Mouse (Mus musculus): Measurements from ENCODE around the gene Atf7ip. TPM values are rescaled to one million over a fixed set of nuclear protein-coding genes. Genes with fewer than 3 reads are reported as not detected.
A peak's percentile ranks its signal among the peaks of the same experiment; 100 is the strongest.

Atf7ip gene
- polyA plus RNA-seq, 1 experiment from 2014 or later = 43.4 TPM

- Histone ChIP-seq H3K27me3 (ENCODE audit: control insufficient read depth, insufficient read depth, low read length) (no peaks in the 10 kb centered on the region), H3K36me3 (ENCODE audit: control insufficient read depth, insufficient read depth, low read length) (no peaks in the 10 kb centered on the region), H3K27ac (ENCODE audit: low read depth, low read length) (no peak overlapping the region), H3K4me2 (no peak overlapping the region), H3K4me3 (ENCODE audit: low read depth, low read length) (no peak overlapping the region), H3K9ac (ENCODE audit: low read length) (no peak overlapping the region), H3K9me3 (ENCODE audit: control insufficient read depth, low read length) (no peaks in the 10 kb centered on the region), H3K4me1 (ENCODE audit: control insufficient read depth, insufficient read depth, low read length) (peaks cover 9% of the 10 kb centered on the region)
- WGBS = 95% methylated on average over 7 of the region's 7 CpGs
- ATAC-seq (ENCODE audit: low FRiP score) = no peak
- no peak for DNase-seq (ENCODE audit: low spot score, missing footprints)
Measured at GRCm38 (mm10) chr6:136551550-136552109, 45.7 kb downstream of the Atf7ip start.

DNA sequence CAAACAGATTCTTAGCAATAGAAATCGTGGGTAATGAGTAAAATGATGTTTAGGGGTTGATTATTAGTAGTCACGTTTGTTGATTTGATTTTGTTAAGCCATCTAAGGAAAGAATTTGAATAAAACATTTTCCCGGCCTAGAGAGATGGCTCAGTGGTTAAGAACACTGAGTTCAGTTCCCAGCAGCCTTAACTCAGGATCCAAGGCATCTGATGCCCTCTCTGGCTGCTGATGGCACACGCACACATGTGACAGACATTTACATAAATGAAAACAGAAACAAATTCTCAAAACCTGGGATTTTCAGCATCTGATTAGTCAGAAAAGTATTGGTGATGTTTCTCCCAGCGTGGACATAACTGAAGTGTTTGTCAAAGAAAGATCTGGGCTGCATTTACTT lies 47.2 kb downstream of the Atf7ip start:
- Histone ChIP-seq H3K27me3 (ENCODE audit: control insufficient read depth, insufficient read depth, low read length) (no peaks in the 10 kb centered on the region), H3K27ac (ENCODE audit: low read depth, low read length) (peak overlapping the region; percentile 58; the same call in 1 of the 2 replicates), H3K4me2 (no peak overlapping the region), H3K4me1 (ENCODE audit: control insufficient read depth, insufficient read depth, low read length) (peaks cover 4% of the 10 kb centered on the region; the same call in 1 of the 2 replicates), H3K9me3 (ENCODE audit: control insufficient read depth, low read length) (no peaks in the 10 kb centered on the region), H3K36me3 (ENCODE audit: control insufficient read depth, insufficient read depth, low read length) (no peaks in the 10 kb centered on the region), H3K9ac (ENCODE audit: low read length) (no peak overlapping the region), H3K4me3 (ENCODE audit: low read depth, low read length) (no peak overlapping the region)
- WGBS = 80% methylated on average over 5 of the region's 5 CpGs
- no peak for ATAC-seq (ENCODE audit: low FRiP score)
- DNase-seq (ENCODE audit: low spot score, missing footprints) = no peak

DNA sequence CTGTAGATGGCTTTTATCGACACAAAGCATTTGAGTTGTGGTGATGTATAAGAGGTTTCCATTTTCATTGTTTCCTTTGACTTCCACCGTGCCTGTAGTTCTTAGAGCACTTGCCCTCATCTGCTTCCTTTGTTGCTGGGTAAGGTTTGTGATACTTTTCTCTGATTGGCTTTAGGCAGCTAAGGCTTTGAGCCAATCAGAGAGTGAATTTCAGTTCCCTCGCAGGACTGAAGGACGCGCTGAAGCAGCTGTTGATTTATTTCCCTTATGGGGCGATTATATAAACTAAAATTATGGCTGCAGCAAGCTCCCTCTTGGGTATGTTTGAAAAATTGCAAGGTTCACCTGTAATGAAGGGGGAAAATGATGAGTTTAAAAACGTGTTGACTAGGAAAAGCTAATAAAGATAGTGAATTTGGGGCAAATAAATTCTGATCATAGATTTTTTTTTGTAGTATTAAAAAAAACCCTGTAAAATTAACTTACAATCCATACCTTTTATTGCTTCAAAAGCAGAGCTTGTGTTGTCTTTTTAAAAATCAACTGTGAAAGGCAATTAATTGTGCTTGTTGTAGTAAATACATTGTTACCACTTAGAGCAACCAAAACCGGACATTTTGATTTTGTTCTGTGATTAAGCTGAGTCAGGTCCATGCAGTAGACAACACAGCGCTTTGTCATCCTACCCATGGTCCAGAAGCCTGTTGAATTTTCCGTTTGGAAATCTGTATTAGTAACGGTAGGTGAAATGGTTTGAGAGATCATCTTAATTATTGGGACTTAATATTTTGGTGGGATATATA lies 48.0 kb downstream of the Atf7ip start:
- Histone ChIP-seq H3K4me2 (0 out of 2 replicates have a peak overlapping the region, but pooled peaks have one; percentile 15), H3K27me3 (ENCODE audit: control insufficient read depth, insufficient read depth, low read length) (no peaks in the 10 kb centered on the region), H3K9me3 (ENCODE audit: control insufficient read depth, low read length) (no peaks in the 10 kb centered on the region), H3K36me3 (ENCODE audit: control insufficient read depth, insufficient read depth, low read length) (no peaks in the 10 kb centered on the region), H3K4me3 (ENCODE audit: low read depth, low read length) (no peak overlapping the region), H3K4me1 (ENCODE audit: control insufficient read depth, insufficient read depth, low read length) (peaks cover under 1% of the 10 kb centered on the region; the same call in 1 of the 2 replicates), H3K9ac (ENCODE audit: low read length) (no peak overlapping the region; the same call in 1 of the 2 replicates), H3K27ac (ENCODE audit: low read depth, low read length) (peak overlapping the region; percentile 58)
- WGBS = 40% methylated on average over 11 of the region's 11 CpGs
- DNase-seq (ENCODE audit: low spot score, missing footprints) (no peak), ATAC-seq (ENCODE audit: low FRiP score) (peak; percentile 75)

GRCm38 (mm10) chr6:136554774-136555522 lies 49.0 kb downstream of the Atf7ip start:
- Histone ChIP-seq H3K27ac (ENCODE audit: low read depth, low read length) (peak overlapping the region; percentile 49), H3K27me3 (ENCODE audit: control insufficient read depth, insufficient read depth, low read length) (no peaks in the 10 kb centered on the region), H3K9me3 (ENCODE audit: control insufficient read depth, low read length) (no peaks in the 10 kb centered on the region), H3K4me1 (ENCODE audit: control insufficient read depth, insufficient read depth, low read length) (no peaks in the 10 kb centered on the region; the same call in 1 of the 2 replicates), H3K4me2 (no peak overlapping the region), H3K36me3 (ENCODE audit: control insufficient read depth, insufficient read depth, low read length) (peaks cover under 1% of the 10 kb centered on the region; the same call in 1 of the 2 replicates), H3K4me3 (ENCODE audit: low read depth, low read length) (no peak overlapping the region), H3K9ac (ENCODE audit: low read length) (no peak overlapping the region)
- peak; percentile 11; the same call in 1 of the 2 replicates for ATAC-seq (ENCODE audit: low FRiP score)
- no peak for DNase-seq (ENCODE audit: low spot score, missing footprints)
- 82% methylated on average over 7 of the region's 7 CpGs for WGBS

DNA sequence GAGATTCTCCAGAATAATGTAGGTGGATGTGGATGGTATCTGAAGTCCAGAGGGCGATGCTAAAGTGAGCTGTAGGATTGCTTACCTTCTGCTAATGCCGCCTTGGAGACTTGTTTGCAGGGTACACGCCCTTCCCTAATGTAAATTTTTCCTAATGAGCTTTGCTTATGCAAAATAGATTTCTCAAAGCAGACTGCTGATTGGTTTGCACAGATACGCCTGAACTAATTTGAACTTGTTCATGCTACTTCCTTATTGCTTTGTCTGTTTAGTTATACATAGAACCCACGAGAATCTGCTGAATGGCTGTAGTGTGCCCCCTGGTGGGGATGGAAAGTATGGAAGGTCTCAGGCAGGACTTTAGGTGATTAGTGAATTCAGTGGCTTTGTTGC lies 49.6 kb downstream of the Atf7ip start:
- Histone ChIP-seq H3K9me3 (ENCODE audit: control insufficient read depth, low read length) (no peaks in the 10 kb centered on the region), H3K4me3 (ENCODE audit: low read depth, low read length) (no peak overlapping the region), H3K4me2 (no peak overlapping the region), H3K4me1 (ENCODE audit: control insufficient read depth, insufficient read depth, low read length) (no peaks in the 10 kb centered on the region; the same call in 1 of the 2 replicates), H3K36me3 (ENCODE audit: control insufficient read depth, insufficient read depth, low read length) (peaks cover 6% of the 10 kb centered on the region), H3K9ac (ENCODE audit: low read length) (no peak overlapping the region), H3K27me3 (ENCODE audit: control insufficient read depth, insufficient read depth, low read length) (no peaks in the 10 kb centered on the region), H3K27ac (ENCODE audit: low read depth, low read length) (peak overlapping the region; percentile 49)
- ATAC-seq (ENCODE audit: low FRiP score) (peak; percentile 38), DNase-seq (ENCODE audit: low spot score, missing footprints) (peak; percentile 93)
- WGBS = 70% methylated on average over 5 of the region's 5 CpGs

- DNase-seq (ENCODE audit: low spot score, missing footprints) (no peak), ATAC-seq (ENCODE audit: low FRiP score) (no peak)
- Histone ChIP-seq H3K9ac (ENCODE audit: low read length) (no peak overlapping the region), H3K27me3 (ENCODE audit: control insufficient read depth, insufficient read depth, low read length) (no peaks in the 10 kb centered on the region), H3K27ac (ENCODE audit: low read depth, low read length) (no peak overlapping the region), H3K36me3 (ENCODE audit: control insufficient read depth, insufficient read depth, low read length) (peaks cover 22% of the 10 kb centered on the region), H3K9me3 (ENCODE audit: control insufficient read depth, low read length) (no peaks in the 10 kb centered on the region), H3K4me2 (no peak overlapping the region), H3K4me3 (ENCODE audit: low read depth, low read length) (no peak overlapping the region), H3K4me1 (ENCODE audit: control insufficient read depth, insufficient read depth, low read length) (no peaks in the 10 kb centered on the region)
- 92% methylated on average over 8 of the region's 8 CpGs for WGBS
Measured at GRCm38 (mm10) chr6:136558288-136559005, 52.5 kb downstream of the Atf7ip start.

DNA sequence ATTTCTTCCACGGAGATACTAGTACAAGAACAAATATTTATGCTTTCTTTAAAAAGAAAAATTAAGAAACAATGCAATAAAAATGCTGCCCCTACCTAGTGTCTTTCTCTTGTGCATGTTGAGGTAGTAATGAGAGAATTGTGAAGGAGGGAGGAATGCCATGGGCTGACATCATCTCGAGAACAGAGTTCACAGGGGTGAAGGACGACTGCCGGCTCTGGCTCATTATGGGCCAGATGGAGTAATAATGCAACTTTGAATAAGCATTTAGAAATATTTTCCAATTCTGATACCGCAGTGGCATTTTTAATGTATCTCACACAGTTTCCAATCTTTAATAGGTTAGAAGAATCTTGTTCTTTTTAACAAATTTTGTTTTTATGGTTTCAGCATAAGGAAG lies 60.0 kb downstream of the Atf7ip start:
- Histone ChIP-seq H3K36me3 (ENCODE audit: control insufficient read depth, insufficient read depth, low read length) (peaks cover 35% of the 10 kb centered on the region), H3K27ac (ENCODE audit: low read depth, low read length) (no peak overlapping the region), H3K4me2 (no peak overlapping the region), H3K9ac (ENCODE audit: low read length) (no peak overlapping the region), H3K4me3 (ENCODE audit: low read depth, low read length) (no peak overlapping the region), H3K27me3 (ENCODE audit: control insufficient read depth, insufficient read depth, low read length) (no peaks in the 10 kb centered on the region), H3K4me1 (ENCODE audit: control insufficient read depth, insufficient read depth, low read length) (no peaks in the 10 kb centered on the region), H3K9me3 (ENCODE audit: control insufficient read depth, low read length) (no peaks in the 10 kb centered on the region)
- 91% methylated on average over 5 of the region's 5 CpGs for WGBS
- no peak for ATAC-seq (ENCODE audit: low FRiP score)
- DNase-seq (ENCODE audit: low spot score, missing footprints) = no peak

DNA sequence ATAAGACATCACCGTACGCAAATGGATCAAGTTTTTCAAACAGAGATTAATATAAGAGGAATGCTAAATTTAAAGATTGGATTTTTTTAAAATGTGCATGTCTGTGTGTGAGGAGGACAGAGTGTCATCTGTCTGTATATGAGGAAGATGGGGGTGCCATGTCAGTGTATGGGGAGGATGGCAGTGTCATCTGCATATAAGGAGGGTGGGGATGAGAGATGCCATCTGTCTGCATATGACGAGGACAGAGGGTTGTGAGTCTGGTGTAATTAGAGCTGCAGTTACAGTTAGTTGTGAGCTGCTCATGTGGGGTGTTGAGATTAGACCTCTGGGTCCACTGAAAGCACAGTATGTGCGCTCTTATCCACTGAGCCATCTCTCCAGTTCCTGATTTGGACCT lies 84.8 kb downstream of the Atf7ip start:
- ATAC-seq (ENCODE audit: low FRiP score) (no peak), DNase-seq (ENCODE audit: low spot score, missing footprints) (no peak)
- no peaks in the 10 kb centered on the region for H3K27me3 ChIP-seq (ENCODE audit: control insufficient read depth, insufficient read depth, low read length)
- H3K9ac ChIP-seq (ENCODE audit: low read length) = no peak overlapping the region
- H3K27ac ChIP-seq (ENCODE audit: low read depth, low read length) = no peak overlapping the region
- no peaks in the 10 kb centered on the region for H3K9me3 ChIP-seq (ENCODE audit: control insufficient read depth, low read length)
- no peaks in the 10 kb centered on the region for H3K4me1 ChIP-seq (ENCODE audit: control insufficient read depth, insufficient read depth, low read length)
- no peak overlapping the region for H3K4me2 ChIP-seq
- H3K36me3 ChIP-seq (ENCODE audit: control insufficient read depth, insufficient read depth, low read length) = peaks cover 16% of the 10 kb centered on the region
- H3K4me3 ChIP-seq (ENCODE audit: low read depth, low read length) = no peak overlapping the region
- 93% methylated on average over 4 of the region's 4 CpGs for WGBS
